ENCODE assay signal across 16 mouse cellular contexts in genomic region chr11:68273855-68274254, GRCm38 (mm10).
DNase-seq lines count a peak whose midpoint lies in the region; ATAC-seq and TF ChIP-seq lines count a peak whose summit lies in the region.
"Had no signal": no experiment of that assay in that cellular context is flagged by ENCODE, and none has a peak within 500 bp of the region (broad histone marks: within the 10 kb centered on the region; RNA-seq: fewer than 3 reads in every experiment).

No protein-coding gene starts in this region.

- H3K4me1 ChIP-seq in embryonic facial prominence, embryonic 11.5 days (ENCODE audit: control insufficient read depth, insufficient read depth, low read length), result no peaks in the 10 kb centered on the region
- peaks cover 66% of the 10 kb centered on the region for H3K4me1 ChIP-seq in hindbrain, embryonic 13.5 days (replicated peaks)
- H3K4me1 ChIP-seq in midbrain, embryonic 14.5 days (ENCODE audit: control insufficient read depth, insufficient read depth, low read length), result peaks cover 28% of the 10 kb centered on the region
- H3K4me1 ChIP-seq in lung, adult 2 months (ENCODE audit: control insufficient read depth, insufficient read depth, low read length), result no peaks in the 10 kb centered on the region
- H3K4me1 ChIP-seq: liver, embryonic 15.5 days had no signal

- no peak overlapping the region for H3K9ac ChIP-seq in embryonic facial prominence, embryonic 11.5 days (replicated peaks; ENCODE audit: low read length)
- H3K9ac ChIP-seq in hindbrain, embryonic 13.5 days, result peak overlapping the region; percentile 13; the same call in 1 of the 2 replicates
- no peak overlapping the region for H3K9ac ChIP-seq in midbrain, embryonic 14.5 days (replicated peaks; ENCODE audit: low read length)
- H3K9ac ChIP-seq: kidney, embryonic 15.5 days; liver, embryonic 15.5 days had no signal

- no peaks in the 10 kb centered on the region for H3K9me3 ChIP-seq in embryonic facial prominence, embryonic 11.5 days (replicated peaks; ENCODE audit: control insufficient read depth, low read length)
- no peaks in the 10 kb centered on the region for H3K9me3 ChIP-seq in hindbrain, embryonic 13.5 days
- H3K9me3 ChIP-seq in midbrain, embryonic 14.5 days (ENCODE audit: control insufficient read depth, low read length), result no peaks in the 10 kb centered on the region
- H3K9me3 ChIP-seq: kidney, embryonic 15.5 days; limb, embryonic 10.5 days; liver, embryonic 15.5 days had no signal

- no peaks in the 10 kb centered on the region for H3K36me3 ChIP-seq in embryonic facial prominence, embryonic 11.5 days (replicated peaks; ENCODE audit: control insufficient read depth, insufficient read depth, low read depth, low read length)
- H3K36me3 ChIP-seq in hindbrain, embryonic 13.5 days, result no peaks in the 10 kb centered on the region
- no peaks in the 10 kb centered on the region for H3K36me3 ChIP-seq in midbrain, embryonic 14.5 days (ENCODE audit: control insufficient read depth, insufficient read depth, low read length)
- H3K36me3 ChIP-seq: kidney, embryonic 15.5 days; limb, embryonic 10.5 days; liver, embryonic 15.5 days had no signal

- 0 out of 2 replicates have a peak, but pooled peaks have one; percentile 54 for ATAC-seq in embryonic facial prominence, embryonic 11.5 days (replicated peaks; ENCODE audit: insufficient number of reproducible peaks, low FRiP score, low TSS enrichment, low read depth)
- peak; percentile 41; the same call in 1 of the 2 replicates for ATAC-seq in hindbrain, embryonic 13.5 days (ENCODE audit: low FRiP score)
- ATAC-seq in midbrain, embryonic 14.5 days (ENCODE audit: low FRiP score, low TSS enrichment), result peak; percentile 31; the same call in 1 of the 2 replicates

- 76% methylated on average over 12 of the region's 12 CpGs for WGBS in embryonic facial prominence, embryonic 11.5 days
- 23% methylated on average over 12 of the region's 12 CpGs for WGBS in hindbrain, embryonic 13.5 days
- WGBS in midbrain, embryonic 14.5 days, result 3% methylated on average over 12 of the region's 12 CpGs
- 94% methylated on average over 12 of the region's 12 CpGs for WGBS in lung, adult 2 months

- no peak overlapping the region for H3K4me2 ChIP-seq in embryonic facial prominence, embryonic 11.5 days (ENCODE audit: low read depth, low read length)
- H3K4me2 ChIP-seq in hindbrain, embryonic 13.5 days, result peak overlapping the region; percentile 17; the same call in 1 of the 2 replicates
- H3K4me2 ChIP-seq in midbrain, embryonic 14.5 days (ENCODE audit: low read length), result peak overlapping the region; percentile 8
- H3K4me2 ChIP-seq: kidney, embryonic 15.5 days; liver, embryonic 15.5 days had no signal

- no peak overlapping the region for H3K4me3 ChIP-seq in embryonic facial prominence, embryonic 11.5 days (ENCODE audit: low read depth, low read length)
- no peak overlapping the region for H3K4me3 ChIP-seq in hindbrain, embryonic 13.5 days
- H3K4me3 ChIP-seq in midbrain, embryonic 14.5 days (replicated peaks; ENCODE audit: low read depth, low read length), result no peak overlapping the region
- no peak overlapping the region for H3K4me3 ChIP-seq in lung, adult 2 months (replicated peaks; ENCODE audit: extremely low read depth, low read depth, low read length)
- H3K4me3 ChIP-seq: kidney, embryonic 15.5 days; limb, embryonic 10.5 days; liver, embryonic 15.5 days; myocyte had no signal

- no peak for TF ChIP-seq CTCF in lung, adult 2 months (IDR thresholded peaks at IDR 0.05; ENCODE audit: insufficient read depth, low read length)

- no peaks in the 10 kb centered on the region; the same call in 1 of the 2 replicates for H3K27me3 ChIP-seq in embryonic facial prominence, embryonic 11.5 days (ENCODE audit: control insufficient read depth, insufficient read depth, low read length)
- peaks cover 54% of the 10 kb centered on the region for H3K27me3 ChIP-seq in hindbrain, embryonic 13.5 days
- H3K27me3 ChIP-seq in midbrain, embryonic 14.5 days (ENCODE audit: control insufficient read depth, insufficient read depth, low read length), result peaks cover 15% of the 10 kb centered on the region; the same call in 1 of the 2 replicates
- H3K27me3 ChIP-seq: kidney, embryonic 15.5 days had no signal

- peak; percentile 25 for DNase-seq in embryonic facial prominence, embryonic 11.5 days (ENCODE audit: low spot score)
- DNase-seq in midbrain, embryonic 14.5 days, result peak; percentile 71
- peak; percentile 65 for DNase-seq in retina, embryonic 14.5 days (ENCODE audit: low spot score)
- no peak for DNase-seq in kidney, postnatal 36 days
- DNase-seq in T-cell, adult 2 months (ENCODE audit: low spot score), result no peak
- DNase-seq in layer of hippocampus, adult 11-12 months (ENCODE audit: low spot score), result no peak
- DNase-seq in lung, adult 2 months, result no peak
- DNase-seq: cerebellum, adult 2 months; layer of hippocampus, adult 9-11 months; lung, postnatal 36 days; spleen, adult 18-20 months had no signal

- H3K27ac ChIP-seq in embryonic facial prominence, embryonic 11.5 days (replicated peaks; ENCODE audit: low read depth, low read length), result no peak overlapping the region
- H3K27ac ChIP-seq in hindbrain, embryonic 13.5 days, result peak overlapping the region; percentile 67
- peak overlapping the region; percentile 46 for H3K27ac ChIP-seq in midbrain, embryonic 14.5 days (replicated peaks; ENCODE audit: low read depth, low read length)
- H3K27ac ChIP-seq: kidney, embryonic 15.5 days; liver, embryonic 15.5 days had no signal

- no peak for TF ChIP-seq POLR2A in lung, adult 2 months (IDR thresholded peaks at IDR 0.05; ENCODE audit: borderline replicate concordance, extremely low read depth, low read depth, low read length)

Comparison
In these comparisons a context has a peak if more than half of its experiments do, and no peak if none do; other contexts are left out.
1. DNase-seq: peak in embryonic facial prominence, embryonic 11.5 days (single experiment), midbrain, embryonic 14.5 days (single experiment) and retina, embryonic 14.5 days (single experiment); none in kidney, postnatal 36 days (0 of 2), T-cell, adult 2 months (single experiment), layer of hippocampus, adult 11-12 months (single experiment) and lung, adult 2 months (single experiment).
2. Peak in every context shown above with its lines, with median percentiles within 50 percentile points of each other: ATAC-seq.